Mouse (Mus musculus) hindbrain, embryonic 12.5 days (tissue): ENCODE results near the gene Smarca2. TPM values are rescaled to one million over a fixed set of nuclear protein-coding genes. Genes with fewer than 3 reads are reported as not detected.

Experiments
- ATAC-seq: fragments of 200-750 bp; cut with Nextera tagmentation; 2 replicates; pipeline ENCODE4 v1.8.0; 2017; ENCODE audit warnings: moderate TSS enrichment; ENCODE audit not compliant: low FRiP score
- H3K27ac ChIP-seq: fragments of 300-500 bp; sonication (generic); 2 replicates; pipeline ENCODE4 v1.5.1; 2016; ENCODE audit warnings: mild to moderate bottlenecking
- H3K27me3 ChIP-seq: fragments of 300-500 bp; sonication (generic); 2 replicates; pipeline ENCODE4 v1.6.1; 2016; ENCODE audit warnings: mild to moderate bottlenecking
- H3K36me3 ChIP-seq: fragments of 300-500 bp; sonication (generic); 2 replicates; pipeline ENCODE4 v1.6.1; 2016; ENCODE audit warnings: mild to moderate bottlenecking
- H3K4me1 ChIP-seq: fragments of 300-500 bp; sonication (generic); 2 replicates; pipeline ENCODE4 v1.6.1; 2016
- H3K4me2 ChIP-seq: fragments of 300-500 bp; sonication (generic); replicated peaks from 2 replicates; pipeline ENCODE4 v1.6.1; 2016; ENCODE audit warnings: mild to moderate bottlenecking
- H3K4me3 ChIP-seq: fragments of 300-500 bp; sonication (generic); 2 replicates; pipeline ENCODE4 v1.5.1; 2016; ENCODE audit warnings: mild to moderate bottlenecking
- H3K9ac ChIP-seq: fragments of 300-500 bp; sonication (generic); 2 replicates; pipeline ENCODE4 v1.6.1; 2016; ENCODE audit warnings: mild to moderate bottlenecking, moderate library complexity
- H3K9me3 ChIP-seq: fragments of 300-500 bp; sonication (generic); replicated peaks from 2 replicates; pipeline ENCODE4 v1.6.1; 2016; ENCODE audit warnings: mild to moderate bottlenecking
- WGBS: fragments of 180-500 bp; shearing (Covaris S2); methylation state at CpG from one replicate; pipeline ENCODE4 v1.1.7; 2016; 5-methylcytosine and 5-hydroxymethylcytosine counted together
- polyA plus RNA-seq: library from polyadenylated mRNA; unstranded; fragments of >200 nt; fragmentation: Nextera tagmentation; extraction: Ambion mirVana; gene quantifications from 2 replicates; pipeline ENCODE4 v1.2.1, GENCODE M21; 2016

Smarca2 gene
- polyA plus RNA-seq, 1 experiment from 2014 or later, result 60.9 TPM

DNA sequence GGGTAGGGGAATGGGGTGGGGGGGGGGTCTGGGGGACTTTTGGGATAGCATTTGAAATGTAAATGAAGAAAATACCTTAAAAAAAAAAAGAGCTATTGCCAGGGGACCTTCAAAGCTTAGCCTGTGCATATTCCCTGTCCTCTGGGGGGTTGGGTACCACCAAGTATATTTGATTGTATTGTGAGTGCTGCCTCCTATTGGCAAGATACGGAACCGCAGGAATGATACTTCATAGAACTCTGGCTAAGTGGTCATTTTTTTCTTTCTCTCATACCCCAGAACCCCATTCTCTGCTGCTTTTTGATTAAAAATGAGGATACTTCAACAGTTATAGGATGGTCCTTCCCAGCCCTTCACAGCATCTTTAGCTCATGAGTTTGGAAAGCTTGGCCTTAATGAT is 106.4 kb downstream of the Smarca2 start:
- Histone ChIP-seq H3K36me3 (no peaks in the 10 kb centered on the region), H3K9me3 (no peaks in the 10 kb centered on the region), H3K9ac (no peak overlapping the region), H3K27me3 (0 out of 2 replicates have a peak, but pooled peaks cover 3% of the 10 kb centered on the region), H3K4me2 (no peak overlapping the region), H3K27ac (no peak overlapping the region), H3K4me1 (no peaks in the 10 kb centered on the region), H3K4me3 (no peak overlapping the region)
- 14% methylated on average over 2 of the region's 2 CpGs for WGBS
- no peak for ATAC-seq

DNA sequence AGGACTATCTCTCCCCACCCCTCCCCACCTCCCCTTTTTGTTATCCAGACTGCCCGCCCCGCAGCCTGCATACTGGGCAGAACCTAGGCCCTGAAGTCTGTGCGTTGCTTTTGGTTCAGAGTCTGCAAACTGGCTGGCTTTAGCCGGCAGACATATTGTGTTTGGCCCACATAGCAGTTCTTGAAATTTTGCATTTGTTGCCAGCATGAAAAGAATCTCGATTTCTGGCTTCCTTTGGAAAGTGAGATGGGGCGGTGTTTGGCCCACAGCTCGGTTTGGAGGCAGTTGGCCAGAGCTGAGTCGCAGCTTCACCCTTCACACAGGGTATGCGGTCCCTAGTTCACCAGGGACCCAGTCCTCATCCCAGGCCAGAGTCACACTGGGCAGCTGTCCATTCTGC is 111.4 kb downstream of the Smarca2 start:
- 0 out of 2 replicates have a peak, but pooled peaks cover 3% of the 10 kb centered on the region for H3K27me3 ChIP-seq
- H3K9me3 ChIP-seq, result no peaks in the 10 kb centered on the region
- H3K27ac ChIP-seq, result no peak overlapping the region
- no peak overlapping the region for H3K4me3 ChIP-seq
- no peaks in the 10 kb centered on the region for H3K36me3 ChIP-seq
- H3K4me2 ChIP-seq, result no peak overlapping the region
- WGBS, result 81% methylated on average over 9 of the region's 9 CpGs
- no peaks in the 10 kb centered on the region for H3K4me1 ChIP-seq
- H3K9ac ChIP-seq, result no peak overlapping the region
- no peak for ATAC-seq

DNA sequence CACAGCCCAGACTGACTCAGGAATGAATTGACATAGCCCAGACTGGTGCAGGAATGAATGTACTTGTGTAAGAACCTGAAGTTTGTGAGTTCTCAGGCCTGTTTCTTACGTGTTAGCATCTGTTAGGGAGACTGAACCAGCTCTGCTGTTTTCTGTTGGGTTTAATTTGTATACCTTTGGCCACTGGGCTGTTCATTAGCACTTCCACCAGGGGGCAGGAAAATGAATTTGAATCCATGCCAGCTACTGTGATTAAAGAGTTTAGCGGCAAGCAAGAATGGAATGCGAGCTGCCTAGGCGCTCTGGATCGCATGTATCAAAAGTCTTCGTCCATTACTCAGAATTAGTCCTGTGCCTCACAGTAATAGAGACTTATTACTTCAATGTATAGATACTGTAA is 113.4 kb downstream of the Smarca2 start:
- H3K27ac ChIP-seq, result no peak overlapping the region
- H3K36me3 ChIP-seq, result no peaks in the 10 kb centered on the region
- ATAC-seq, result no peak
- H3K9me3 ChIP-seq, result no peaks in the 10 kb centered on the region
- H3K4me3 ChIP-seq, result no peak overlapping the region
- no peaks in the 10 kb centered on the region for H3K4me1 ChIP-seq
- 0 out of 2 replicates have a peak, but pooled peaks cover 3% of the 10 kb centered on the region for H3K27me3 ChIP-seq
- no peak overlapping the region for H3K4me2 ChIP-seq
- no peak overlapping the region for H3K9ac ChIP-seq
- 40% methylated on average over 6 of the region's 6 CpGs for WGBS

DNA sequence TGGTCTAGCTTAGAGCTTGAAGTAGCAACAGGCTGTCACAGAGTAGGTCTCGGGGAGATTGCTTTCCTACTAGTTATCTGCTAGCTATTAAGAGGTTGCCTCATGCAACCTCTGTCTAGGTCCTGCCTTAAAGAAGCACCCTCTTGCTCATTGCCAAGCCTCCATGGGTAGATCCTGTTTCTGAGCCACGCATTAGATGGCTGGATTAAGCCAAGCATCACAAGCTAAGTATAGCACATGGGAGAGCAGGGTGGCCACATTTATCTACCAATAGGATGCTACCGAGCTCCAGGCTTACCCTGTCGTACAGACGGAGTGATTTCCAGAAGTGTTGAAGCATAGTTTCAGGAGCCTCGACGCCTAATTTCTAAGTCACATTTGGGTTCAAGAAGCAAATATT is 114.3 kb downstream of the Smarca2 start:
- Histone ChIP-seq H3K4me1 (no peaks in the 10 kb centered on the region), H3K36me3 (no peaks in the 10 kb centered on the region), H3K4me3 (no peak overlapping the region), H3K4me2 (no peak overlapping the region), H3K9me3 (no peaks in the 10 kb centered on the region), H3K27me3 (0 out of 2 replicates have a peak, but pooled peaks cover 3% of the 10 kb centered on the region), H3K9ac (no peak overlapping the region), H3K27ac (no peak overlapping the region)
- WGBS, result 95% methylated on average over 7 of the region's 7 CpGs
- no peak for ATAC-seq

DNA sequence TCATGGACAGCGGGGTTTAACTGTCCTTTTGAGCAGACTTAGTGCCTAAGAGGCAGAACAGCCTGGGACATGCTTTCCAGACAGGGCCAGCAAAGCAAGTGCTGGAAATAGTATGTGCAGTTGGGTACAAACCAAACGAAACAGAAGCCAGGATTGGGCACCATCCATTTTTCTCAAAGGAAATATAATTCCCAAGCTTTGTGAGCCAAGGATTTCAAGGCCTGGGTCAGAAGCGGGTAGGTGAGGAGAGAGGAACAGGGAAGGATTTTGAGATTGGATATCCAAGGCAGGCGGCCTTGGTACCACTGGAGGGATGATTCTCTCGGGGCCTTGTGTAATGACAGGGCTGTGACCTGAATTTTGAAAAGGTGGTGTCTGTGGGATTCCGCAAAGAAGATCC is 116.9 kb downstream of the Smarca2 start:
- no peak for ATAC-seq
- H3K4me1 ChIP-seq, result no peaks in the 10 kb centered on the region
- H3K36me3 ChIP-seq, result no peaks in the 10 kb centered on the region
- no peak overlapping the region for H3K9ac ChIP-seq
- no peak overlapping the region for H3K4me2 ChIP-seq
- no peaks in the 10 kb centered on the region for H3K9me3 ChIP-seq
- H3K27me3 ChIP-seq, result no peaks in the 10 kb centered on the region
- WGBS, result 76% methylated on average over 6 of the region's 6 CpGs
- H3K4me3 ChIP-seq, result no peak overlapping the region
- H3K27ac ChIP-seq, result no peak overlapping the region

DNA sequence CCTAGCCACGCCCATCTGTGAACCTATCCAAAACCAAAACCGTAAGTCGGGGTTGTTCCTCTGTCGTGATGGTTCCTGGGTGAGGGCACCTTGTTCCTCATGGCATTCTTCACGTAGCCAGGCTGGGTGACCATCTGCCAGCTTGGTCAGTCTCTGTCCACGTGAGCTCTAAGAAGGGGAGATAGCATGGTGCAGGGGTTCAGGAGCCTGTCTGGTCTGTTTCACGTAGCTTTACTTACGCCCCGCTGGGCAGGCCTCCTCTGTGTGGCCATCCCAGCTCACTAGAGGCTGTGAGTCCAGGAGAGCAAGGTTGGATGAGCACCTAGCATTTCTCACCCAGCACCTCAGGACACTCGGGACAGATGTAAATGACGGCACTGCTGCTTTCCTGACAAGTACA is 119.0 kb downstream of the Smarca2 start:
- 91% methylated on average over 11 of the region's 11 CpGs for WGBS
- Histone ChIP-seq H3K9me3 (no peaks in the 10 kb centered on the region), H3K36me3 (no peaks in the 10 kb centered on the region), H3K4me1 (no peaks in the 10 kb centered on the region), H3K9ac (no peak overlapping the region), H3K4me2 (no peak overlapping the region), H3K4me3 (no peak overlapping the region), H3K27me3 (no peaks in the 10 kb centered on the region), H3K27ac (no peak overlapping the region)
- ATAC-seq, result no peak

DNA sequence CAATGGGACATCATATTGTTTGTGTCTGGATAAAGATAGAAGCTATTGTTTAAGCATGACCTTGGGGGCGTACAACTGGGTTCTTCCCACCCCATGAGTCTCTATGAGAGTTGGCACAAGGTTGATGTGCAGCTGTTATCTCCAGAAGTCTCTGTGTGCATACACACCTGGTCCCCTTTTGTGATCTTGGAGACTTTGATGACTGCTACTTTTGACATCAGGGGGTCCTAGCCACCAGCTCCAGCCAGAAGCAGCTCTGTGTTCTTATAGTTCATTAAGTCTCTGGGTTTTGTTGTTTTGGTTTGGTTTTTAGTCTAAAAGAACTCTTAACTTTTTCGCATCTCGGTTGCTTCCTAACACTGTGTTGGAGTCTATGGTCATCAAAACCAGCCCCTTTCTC is 119.8 kb downstream of the Smarca2 start:
- Histone ChIP-seq H3K4me3 (no peak overlapping the region), H3K36me3 (no peaks in the 10 kb centered on the region), H3K9me3 (no peaks in the 10 kb centered on the region), H3K27me3 (no peaks in the 10 kb centered on the region), H3K9ac (no peak overlapping the region), H3K4me2 (no peak overlapping the region), H3K27ac (no peak overlapping the region), H3K4me1 (no peaks in the 10 kb centered on the region)
- 92% methylated on average over 3 of the region's 3 CpGs for WGBS
- no peak for ATAC-seq

DNA sequence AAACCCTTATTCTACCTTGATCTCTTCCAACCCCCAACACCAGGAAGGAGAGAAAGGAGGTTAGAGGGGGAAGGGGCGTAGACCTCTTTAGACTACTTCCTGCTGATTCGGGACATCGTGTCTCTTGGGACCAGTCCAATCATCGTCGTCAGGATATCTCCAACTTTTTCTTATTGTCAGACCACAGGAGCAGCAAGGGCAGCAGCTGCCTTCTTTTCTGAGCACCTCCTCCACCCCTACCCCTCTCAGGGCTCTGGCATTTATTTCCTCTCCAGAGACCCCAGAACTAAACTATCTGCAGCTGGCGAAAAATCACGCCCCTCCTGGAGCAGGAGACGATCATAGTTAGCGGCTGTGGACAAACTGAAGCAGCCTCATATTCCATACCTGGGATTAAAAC is 122.9 kb downstream of the Smarca2 start:
- no peaks in the 10 kb centered on the region for H3K9me3 ChIP-seq
- H3K27ac ChIP-seq, result no peak overlapping the region
- WGBS, result 78% methylated on average over 9 of the region's 9 CpGs
- H3K4me1 ChIP-seq, result no peaks in the 10 kb centered on the region
- H3K4me2 ChIP-seq, result no peak overlapping the region
- no peak overlapping the region for H3K9ac ChIP-seq
- H3K27me3 ChIP-seq, result no peaks in the 10 kb centered on the region
- no peak overlapping the region for H3K4me3 ChIP-seq
- H3K36me3 ChIP-seq, result no peaks in the 10 kb centered on the region
- no peak for ATAC-seq

DNA sequence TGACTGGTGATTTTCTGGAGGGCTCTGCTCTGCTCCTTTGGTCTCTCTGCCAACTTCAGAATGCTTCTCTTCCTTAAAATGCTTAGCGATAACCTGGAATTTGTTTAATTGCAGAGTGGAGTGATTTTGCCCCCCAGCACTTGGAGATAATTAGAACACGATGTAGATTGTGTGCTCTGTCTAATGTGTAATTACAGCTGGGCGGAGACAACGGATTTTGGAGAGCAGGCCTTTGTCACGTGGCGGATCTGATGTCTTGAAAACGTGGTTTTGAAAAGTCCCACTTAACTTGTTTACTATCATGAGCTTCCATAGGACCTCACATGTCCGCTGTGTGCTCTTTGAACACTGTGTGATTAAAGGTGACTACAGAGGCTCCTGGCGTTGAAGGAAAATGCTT is 125.6 kb downstream of the Smarca2 start:
- no peaks in the 10 kb centered on the region for H3K27me3 ChIP-seq
- H3K4me2 ChIP-seq, result no peak overlapping the region
- H3K9me3 ChIP-seq, result no peaks in the 10 kb centered on the region
- no peak overlapping the region for H3K4me3 ChIP-seq
- ATAC-seq, result no peak
- H3K27ac ChIP-seq, result no peak overlapping the region
- H3K36me3 ChIP-seq, result no peaks in the 10 kb centered on the region
- no peak overlapping the region for H3K9ac ChIP-seq
- 76% methylated on average over 9 of the region's 9 CpGs for WGBS
- H3K4me1 ChIP-seq, result peaks cover 12% of the 10 kb centered on the region

DNA sequence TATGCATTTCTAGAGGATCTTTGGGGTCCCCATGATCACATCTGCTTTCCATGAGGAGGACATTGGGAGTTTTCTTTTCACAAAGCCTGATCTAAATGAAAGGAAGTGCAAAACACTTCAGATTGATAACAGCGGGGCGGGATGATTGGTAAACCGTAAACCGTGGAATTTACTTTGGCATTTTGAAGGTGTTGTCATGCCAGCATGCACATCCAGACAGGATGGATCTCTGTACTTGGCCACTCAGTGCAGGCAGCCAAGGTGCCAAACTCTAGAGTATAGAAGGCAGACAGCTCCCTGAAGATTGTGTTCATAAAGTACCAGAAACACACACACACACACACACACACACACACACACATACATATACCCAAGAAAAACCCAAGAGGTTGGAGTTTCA is 126.3 kb downstream of the Smarca2 start:
- 94% methylated on average over 4 of the region's 4 CpGs for WGBS
- Histone ChIP-seq H3K9me3 (no peaks in the 10 kb centered on the region), H3K4me1 (peaks cover 12% of the 10 kb centered on the region), H3K4me2 (no peak overlapping the region), H3K36me3 (no peaks in the 10 kb centered on the region), H3K9ac (no peak overlapping the region), H3K4me3 (no peak overlapping the region), H3K27ac (no peak overlapping the region), H3K27me3 (no peaks in the 10 kb centered on the region)
- no peak for ATAC-seq

DNA sequence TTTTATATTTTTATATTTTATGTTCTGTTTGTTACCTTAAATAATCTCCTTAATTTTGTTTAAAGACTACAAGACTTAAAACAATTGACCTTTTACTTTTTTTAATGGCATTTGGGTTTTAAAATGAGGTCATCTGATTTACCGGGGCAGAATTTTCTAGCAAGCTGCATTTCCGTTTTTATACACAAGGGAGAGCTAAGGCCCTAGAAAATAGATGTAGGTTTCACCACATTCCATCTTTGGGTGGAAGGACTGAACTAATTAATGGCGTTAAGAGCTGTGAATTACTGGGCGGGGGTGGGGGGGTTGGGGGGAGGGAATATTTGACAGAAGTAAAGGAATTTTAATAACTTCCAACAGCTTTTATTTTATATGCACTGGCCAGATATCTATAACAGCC is 127.0 kb downstream of the Smarca2 start:
- Histone ChIP-seq H3K9ac (no peak overlapping the region), H3K36me3 (no peaks in the 10 kb centered on the region), H3K9me3 (no peaks in the 10 kb centered on the region), H3K4me3 (no peak overlapping the region), H3K4me1 (peaks cover 12% of the 10 kb centered on the region), H3K4me2 (no peak overlapping the region), H3K27me3 (no peaks in the 10 kb centered on the region), H3K27ac (no peak overlapping the region)
- ATAC-seq, result no peak
- 7% methylated on average over 4 of the region's 4 CpGs for WGBS

DNA sequence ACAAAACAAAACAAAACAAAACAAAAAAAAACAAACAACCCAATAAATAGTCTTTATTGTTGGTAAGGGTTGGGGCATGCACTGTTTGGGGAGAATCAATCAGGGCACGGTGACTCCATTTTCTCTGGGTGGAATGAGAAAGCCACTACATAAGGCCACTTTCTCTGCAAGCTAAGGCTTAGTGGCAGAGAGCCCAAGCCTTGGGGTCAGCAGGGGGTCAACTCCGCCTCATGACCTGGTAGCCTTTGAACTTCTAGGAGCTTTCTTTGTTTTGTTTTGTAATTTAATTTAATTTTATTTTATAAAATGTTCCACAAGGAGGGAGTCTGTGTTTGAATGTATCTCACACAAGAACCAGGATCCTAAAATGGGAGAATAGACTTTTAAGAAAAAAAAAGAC is 128.2 kb downstream of the Smarca2 start:
- WGBS, result 48% methylated on average over 2 of the region's 2 CpGs
- Histone ChIP-seq H3K27ac (no peak overlapping the region), H3K4me1 (peaks cover 12% of the 10 kb centered on the region), H3K4me3 (no peak overlapping the region), H3K36me3 (no peaks in the 10 kb centered on the region), H3K27me3 (no peaks in the 10 kb centered on the region), H3K9ac (no peak overlapping the region), H3K9me3 (no peaks in the 10 kb centered on the region), H3K4me2 (no peak overlapping the region)
- ATAC-seq, result no peak

DNA sequence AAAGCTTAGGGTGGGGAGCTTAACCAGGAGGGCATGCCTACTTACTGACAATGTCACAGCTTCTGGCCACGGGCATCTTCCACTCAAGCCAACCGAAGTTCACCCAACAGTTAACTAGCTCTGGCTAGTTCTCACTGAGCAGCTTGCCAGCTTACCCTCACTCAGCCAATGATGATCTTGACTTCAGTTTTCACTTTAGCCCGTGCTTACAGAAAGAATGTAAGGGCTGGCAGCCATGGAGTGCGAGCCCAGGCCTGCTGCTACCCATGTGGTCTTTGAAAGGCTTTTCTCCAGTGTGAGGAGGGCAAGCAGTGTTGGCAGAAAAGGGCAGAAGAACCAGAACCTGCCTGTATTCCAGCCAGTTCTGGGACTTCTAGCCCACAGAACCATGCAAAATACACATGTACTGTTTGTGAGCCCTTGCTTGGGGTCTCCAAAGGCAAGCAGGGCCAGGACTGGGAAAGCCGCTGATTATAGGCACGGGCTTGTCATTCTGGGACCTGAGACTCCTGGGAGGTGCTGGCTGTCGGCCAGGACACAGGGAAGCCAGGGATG is 128.8 kb downstream of the Smarca2 start:
- Histone ChIP-seq H3K27ac (no peak overlapping the region), H3K36me3 (no peaks in the 10 kb centered on the region), H3K27me3 (no peaks in the 10 kb centered on the region), H3K4me1 (peaks cover 12% of the 10 kb centered on the region), H3K4me2 (no peak overlapping the region), H3K9me3 (no peaks in the 10 kb centered on the region), H3K9ac (no peak overlapping the region), H3K4me3 (no peak overlapping the region)
- no peak for ATAC-seq
- WGBS, result 67% methylated on average over 7 of the region's 7 CpGs
